Mouse (Mus musculus) thymus, postnatal 0 days (tissue): Measurements from ENCODE around the gene Ccne1. TPM values are rescaled to one million over a fixed set of nuclear protein-coding genes. Genes with fewer than 3 reads are reported as not detected.

Experiments used
- DNase-seq: peaks from one replicate; pipeline ENCODE4 v3.0.0-alpha.2; 2015; ENCODE audit warnings: low spot score
- polyA plus RNA-seq: library from polyadenylated mRNA; unstranded; fragments of >200 nt; fragmentation: Nextera tagmentation; extraction: Ambion mirVana; gene quantifications from 2 replicates; pipeline ENCODE4 v1.2.1, GENCODE M21; 2015

Ccne1 gene
- polyA plus RNA-seq, 1 experiment from 2014 or later: 36.2 TPM

DNA sequence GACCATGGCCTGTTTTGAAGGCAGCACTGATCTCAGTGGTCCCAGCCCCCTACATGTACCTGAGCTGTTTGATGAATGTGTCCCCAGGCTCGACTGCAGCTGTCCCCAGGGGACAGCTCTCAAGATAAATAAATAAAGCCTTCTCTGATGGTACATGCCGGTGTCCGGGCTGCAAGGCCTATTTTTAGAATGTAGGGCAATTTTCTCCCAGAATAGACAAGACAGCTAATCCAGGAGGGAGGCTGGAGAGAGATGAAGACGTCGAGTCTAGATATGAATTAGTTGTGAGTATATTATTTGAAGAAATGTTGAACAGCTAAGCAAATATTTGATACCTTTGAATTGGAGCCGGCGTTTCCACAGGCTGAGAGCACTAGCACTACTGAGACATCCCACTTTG, 48.2 kb downstream of the Ccne1 start:
- no peak for DNase-seq

DNA sequence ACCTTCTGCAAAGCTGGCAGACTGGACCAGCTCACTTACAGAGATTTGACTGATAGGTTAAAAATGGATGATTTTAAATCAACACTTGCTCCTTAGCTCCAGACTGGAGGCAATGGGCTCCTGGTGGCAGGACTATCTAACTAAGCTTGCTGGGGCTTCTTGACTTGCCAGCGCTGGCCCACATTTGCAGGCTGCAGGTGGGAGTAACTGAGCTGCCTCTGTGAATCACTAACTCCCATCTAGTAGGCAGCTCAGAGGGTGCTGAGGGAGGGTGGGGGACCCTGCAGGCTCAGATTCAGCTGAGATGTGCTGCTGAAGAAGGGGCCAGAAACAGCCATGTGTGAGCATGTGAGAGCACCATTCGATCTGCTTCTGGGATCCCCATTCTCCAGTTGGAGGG, 51.3 kb downstream of the Ccne1 start:
- DNase-seq: no peak

DNA sequence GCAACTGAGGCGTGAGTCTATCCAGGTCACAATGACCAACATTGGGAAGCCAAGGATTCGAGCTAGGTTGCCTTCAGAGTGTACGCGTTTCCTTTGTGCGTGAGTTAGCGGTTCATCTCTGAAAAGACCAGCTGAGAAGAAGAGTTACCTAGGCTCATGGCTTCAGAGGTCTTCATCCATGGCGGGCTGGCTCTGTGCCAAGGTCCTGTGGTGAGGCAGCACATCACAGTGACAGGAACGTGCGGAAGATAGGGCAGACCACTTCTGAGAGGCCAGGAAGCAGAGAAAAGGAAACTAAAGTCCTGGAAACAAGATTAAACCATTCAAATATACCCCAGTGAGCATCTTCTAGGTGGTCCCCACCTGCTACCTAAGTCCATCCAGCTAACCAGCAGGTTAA, 53.1 kb downstream of the Ccne1 start:
- DNase-seq: no peak

Other genes with a start within 250 kb of the Ccne1 start
- gene Uri1, start 84.0 kb downstream of the Ccne1 start, polyA plus RNA-seq: 44.2 and 52.1 TPM in 2 replicates
- gene 1600014C10Rik, start 75.7 kb upstream of the Ccne1 start, polyA plus RNA-seq: 52.8 and 59.9 TPM in 2 replicates
- gene Plekhf1, start 120.5 kb upstream of the Ccne1 start, polyA plus RNA-seq: 8.1 and 8.8 TPM in 2 replicates
- gene Pop4, start 163.9 kb upstream of the Ccne1 start, polyA plus RNA-seq: 57.9 and 58.9 TPM in 2 replicates